Mouse (Mus musculus) megakaryocyte-erythroid progenitor cell, adult 5-6 weeks (primary cell): ENCODE results near the gene Itgal. TPM values are rescaled to one million over a fixed set of nuclear protein-coding genes. Genes with fewer than 3 reads are reported as not detected.
"Not testable (repeated sequence)": the region's sequence is repeated elsewhere in the genome, so short reads cannot be mapped to it uniquely, and the experiment has no call there.

Source experiments
- ATAC-seq: replicated peaks from 2 replicates; pipeline ENCODE4 v1.8.0; 2016; ENCODE audit warnings: mild to moderate bottlenecking, inconsistent platforms; ENCODE audit not compliant: severe bottlenecking, poor library complexity, low FRiP score, low TSS enrichment
- total RNA-seq, 2 experiments: library from RNA; stranded (forward) in 1 of 2; stranded (reverse) in 1 of 2; fragments of 200-1000, 215-1000 nt in 1 of 2; fragments of >200 nt in 1 of 2; fragmentation: Nextera tagmentation in 1 of 2; gene quantifications; 2 replicates each; pipeline ENCODE4 v1.2.3; 2014 to 2017

Gene Itgal
- total RNA-seq, 2 experiments from 2014 or later = 4.6 to 5.5 TPM

DNA sequence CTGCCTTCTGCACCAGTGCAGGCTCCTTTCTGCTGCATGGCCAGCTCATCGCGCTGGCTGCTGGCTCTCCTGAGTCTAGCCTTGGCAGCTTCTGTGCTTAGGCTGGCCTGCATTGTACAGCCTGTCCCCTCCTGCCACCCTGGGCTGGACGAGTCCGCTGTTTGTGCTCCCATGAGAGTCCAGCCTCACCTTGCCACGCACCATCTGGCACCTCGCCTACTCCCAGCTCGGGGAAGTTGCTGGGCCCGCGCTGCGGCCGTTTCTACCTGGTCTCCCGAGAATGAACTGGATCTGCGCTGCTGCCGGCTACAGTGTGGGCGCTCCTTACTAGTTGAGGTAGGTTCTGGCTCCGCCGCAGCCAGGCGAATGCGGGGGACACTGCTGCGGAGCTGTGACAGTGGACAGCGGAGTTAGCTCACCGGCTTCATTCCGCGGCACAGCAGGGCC is 67.4 kb downstream of the Itgal start:
- peak; percentile 32; the same call in 1 of the 2 replicates for ATAC-seq

- no peak for ATAC-seq
Observed at GRCm38 (mm10) chr7:127364166-127364565, 68.1 kb downstream of the Itgal start.

GRCm38 (mm10) chr7:127366249-127366648 is 70.2 kb downstream of the Itgal start:
- no peak for ATAC-seq

DNA sequence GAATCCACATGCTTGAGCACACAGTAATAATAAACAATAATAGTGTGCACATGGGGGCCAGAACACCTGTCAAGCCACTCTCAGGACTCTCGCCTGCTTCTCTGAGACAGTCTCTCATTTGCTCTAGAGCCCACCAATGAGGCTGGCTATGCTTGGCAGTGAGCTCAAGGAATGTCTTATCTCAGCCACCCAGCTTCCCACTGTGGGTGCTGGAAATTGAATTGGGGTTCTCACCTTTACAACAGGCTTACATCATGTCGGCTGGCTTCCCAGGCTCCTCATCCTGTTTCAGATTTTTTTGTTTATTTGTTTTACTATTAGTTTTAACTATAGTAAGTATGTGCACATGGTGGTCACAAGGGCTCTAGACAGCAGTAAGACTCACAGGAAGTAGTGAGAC is 75.2 kb downstream of the Itgal start:
- no peak for ATAC-seq

GRCm38 (mm10) chr7:127371870-127372269 is 75.8 kb downstream of the Itgal start:
- ATAC-seq = not testable (repeated sequence)

DNA sequence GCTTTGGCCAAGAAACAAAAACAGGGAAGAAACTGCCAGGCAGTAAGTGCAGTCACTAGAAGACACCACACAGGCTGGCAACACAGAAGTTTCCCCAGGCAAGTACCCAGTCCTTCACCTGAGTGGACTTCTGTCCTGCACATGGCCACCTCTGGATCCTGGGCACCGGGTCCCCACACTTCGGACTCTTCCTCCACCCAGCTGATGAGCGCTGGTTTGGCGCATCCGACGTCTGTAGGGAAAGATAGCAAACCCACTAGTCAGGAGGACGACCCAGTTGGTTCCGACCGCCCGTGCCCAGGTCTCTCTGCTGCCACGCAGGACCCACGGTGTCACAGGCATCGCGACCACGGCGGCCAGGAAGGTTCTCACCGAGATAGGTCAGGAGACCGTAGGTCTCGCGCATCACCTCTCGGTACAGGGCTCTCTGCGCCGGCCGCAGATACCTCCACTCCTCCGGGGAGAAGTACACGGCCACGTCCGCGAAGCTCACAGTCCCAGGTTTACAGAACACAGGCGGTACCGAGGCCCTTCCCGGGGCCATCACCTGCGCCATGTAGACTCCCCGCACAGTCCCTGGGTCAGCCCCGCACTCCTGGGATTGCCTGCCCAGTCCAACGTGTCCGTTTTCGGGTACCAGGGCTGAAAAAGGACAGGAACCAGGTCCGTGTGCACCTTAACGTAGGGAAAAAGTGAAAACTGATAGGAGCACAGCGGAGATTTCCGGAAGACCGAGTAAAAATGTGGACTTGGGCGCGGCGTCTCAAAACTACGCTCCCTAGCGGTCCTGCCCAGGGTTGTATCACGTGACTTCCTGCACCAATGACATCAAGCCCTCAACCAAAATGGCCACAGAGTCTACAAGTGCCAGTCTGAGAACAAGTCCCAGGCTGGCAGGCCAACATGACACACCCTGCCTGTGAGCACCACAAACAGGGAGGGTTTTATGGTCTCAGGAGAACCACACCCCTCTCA is 79.5 kb downstream of the Itgal start, which contains the start of gene Zfp747:
Zfp747 (minus strand) TSS at position 780 of the 975 bp plus-strand sequence.
- ATAC-seq = peak; percentile 95

DNA sequence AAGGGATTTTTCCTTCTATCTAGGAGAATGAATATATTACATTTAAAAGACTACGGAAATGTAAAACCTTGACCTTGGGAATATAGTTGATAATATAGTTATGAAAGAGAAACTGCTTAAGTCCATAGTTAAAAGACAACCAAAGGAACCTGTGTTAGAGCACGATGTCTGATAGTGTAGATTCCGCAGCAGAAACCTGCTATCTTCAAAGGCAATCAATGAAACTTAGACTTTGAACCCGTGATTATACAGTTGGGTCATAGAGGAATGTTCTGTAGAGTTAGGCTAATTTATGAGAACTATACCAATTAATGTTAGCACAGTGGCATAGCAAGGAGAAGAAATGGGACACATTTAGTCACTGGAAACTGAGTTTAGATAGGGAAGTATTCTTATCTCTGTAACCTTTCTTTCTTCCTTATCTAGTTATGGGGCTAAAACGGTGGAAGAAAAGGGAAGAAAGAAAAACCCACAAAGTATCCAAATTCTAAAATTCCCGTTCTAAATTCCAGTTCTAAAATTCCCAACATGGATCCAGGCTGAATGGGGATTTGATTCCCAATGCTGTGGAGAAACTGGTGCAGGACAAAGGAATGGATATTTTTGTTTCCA is 82.4 kb downstream of the Itgal start:
- ATAC-seq = no peak

Other genes with a start within 250 kb of the Itgal start
- 61.9 and 97.7 TPM in 2 replicates for gene Zg16, start 208.9 kb upstream of the Itgal start, total RNA-seq (2014; fragmentation: Nextera tagmentation)
- gene Zg16, start 208.9 kb upstream of the Itgal start, total RNA-seq (2017) = 27.8 and 47.2 TPM in 2 replicates
- 17.6 and 18.5 TPM in 2 replicates for gene AI467606, start 204.9 kb upstream of the Itgal start, total RNA-seq (2014; fragmentation: Nextera tagmentation)
- 14.2 and 17.9 TPM in 2 replicates for gene AI467606, start 204.9 kb upstream of the Itgal start, total RNA-seq (2017)
- gene Qprt, start 174.0 kb upstream of the Itgal start, total RNA-seq (2014; fragmentation: Nextera tagmentation) = 4.4 and 8.2 TPM in 2 replicates
- gene Qprt, start 174.0 kb upstream of the Itgal start, total RNA-seq (2017) = 1.7 and 5.3 TPM in 2 replicates
- 134 and 142 TPM in 2 replicates for gene Spn, start 158.4 kb upstream of the Itgal start, total RNA-seq (2014; fragmentation: Nextera tagmentation)
- 294 and 351 TPM in 2 replicates for gene Spn, start 158.4 kb upstream of the Itgal start, total RNA-seq (2017)
- 49.6 and 54.8 TPM in 2 replicates for gene Cd2bp2, start 100.2 kb upstream of the Itgal start, total RNA-seq (2014; fragmentation: Nextera tagmentation)
- 51.8 and 63.3 TPM in 2 replicates for gene Cd2bp2, start 100.2 kb upstream of the Itgal start, total RNA-seq (2017)
- 25.5 and 35.8 TPM in 2 replicates for gene Tbc1d10b, start 87.8 kb upstream of the Itgal start, total RNA-seq (2014; fragmentation: Nextera tagmentation)
- 23.9 and 41.0 TPM in 2 replicates for gene Tbc1d10b, start 87.8 kb upstream of the Itgal start, total RNA-seq (2017)
- gene Mylpf, start 87.4 kb upstream of the Itgal start, total RNA-seq (2014; fragmentation: Nextera tagmentation) = 36.1 and 48.6 TPM in 2 replicates
- gene Mylpf, start 87.4 kb upstream of the Itgal start, total RNA-seq (2017) = 22.2 and 30.8 TPM in 2 replicates
- 17.0 and 18.3 TPM in 2 replicates for gene Zfp553, start 63.2 kb upstream of the Itgal start, total RNA-seq (2014; fragmentation: Nextera tagmentation)
- 22.7 and 31.7 TPM in 2 replicates for gene Zfp553, start 63.2 kb upstream of the Itgal start, total RNA-seq (2017)
- 41.3 and 47.7 TPM in 2 replicates for gene Sept1, start 63.1 kb upstream of the Itgal start, total RNA-seq (2014; fragmentation: Nextera tagmentation)
- 24.8 and 25.5 TPM in 2 replicates for gene Sept1, start 63.1 kb upstream of the Itgal start, total RNA-seq (2017)
- 15.1 and 16.6 TPM in 2 replicates for gene Zfp771, start 52.0 kb upstream of the Itgal start, total RNA-seq (2014; fragmentation: Nextera tagmentation)
- 13.6 and 14.1 TPM in 2 replicates for gene Zfp771, start 52.0 kb upstream of the Itgal start, total RNA-seq (2017)
- gene Dctpp1, start 35.6 kb upstream of the Itgal start, total RNA-seq (2014; fragmentation: Nextera tagmentation) = 61.0 and 138 TPM in 2 replicates
- gene Dctpp1, start 35.6 kb upstream of the Itgal start, total RNA-seq (2017) = 44.5 and 48.2 TPM in 2 replicates
- 61.7 and 74.2 TPM in 2 replicates for gene Sephs2, start 22.2 kb upstream of the Itgal start, total RNA-seq (2014; fragmentation: Nextera tagmentation)
- gene Sephs2, start 22.2 kb upstream of the Itgal start, total RNA-seq (2017) = 115 and 130 TPM in 2 replicates
- gene Zfp768, start 49.3 kb downstream of the Itgal start, total RNA-seq (2014; fragmentation: Nextera tagmentation) = 3.5 and 8.4 TPM in 2 replicates
- 3.0 and 4.4 TPM in 2 replicates for gene Zfp768, start 49.3 kb downstream of the Itgal start, total RNA-seq (2017)
- gene Zfp747, start 79.8 kb downstream of the Itgal start, total RNA-seq (2014; fragmentation: Nextera tagmentation) = 7.7 and 8.3 TPM in 2 replicates
- gene Zfp747, start 79.8 kb downstream of the Itgal start, total RNA-seq (2017) = 4.0 and 10.9 TPM in 2 replicates
- gene 9130019O22Rik, start 90.9 kb downstream of the Itgal start, total RNA-seq (2014; fragmentation: Nextera tagmentation) = 2.3 and 4.0 TPM in 2 replicates
- 3.6 and 4.8 TPM in 2 replicates for gene 9130019O22Rik, start 90.9 kb downstream of the Itgal start, total RNA-seq (2017)
- 3.1 and 8.6 TPM in 2 replicates for gene E430018J23Rik, start 97.4 kb downstream of the Itgal start, total RNA-seq (2014; fragmentation: Nextera tagmentation)
- 7.8 TPM in 2 replicates for gene E430018J23Rik, start 97.4 kb downstream of the Itgal start, total RNA-seq (2017)
- gene Zfp764, start 110.6 kb downstream of the Itgal start, total RNA-seq (2014; fragmentation: Nextera tagmentation) = 1.8 and 6.5 TPM in 2 replicates
- 3.7 and 4.2 TPM in 2 replicates for gene Zfp764, start 110.6 kb downstream of the Itgal start, total RNA-seq (2017)
- gene Zfp688, start 125.8 kb downstream of the Itgal start, total RNA-seq (2014; fragmentation: Nextera tagmentation) = 6.9 and 14.9 TPM in 2 replicates
- gene Zfp688, start 125.8 kb downstream of the Itgal start, total RNA-seq (2017) = 6.8 and 11.2 TPM in 2 replicates
- 3.6 and 5.8 TPM in 2 replicates for gene Zfp689, start 152.9 kb downstream of the Itgal start, total RNA-seq (2014; fragmentation: Nextera tagmentation)
- gene Zfp689, start 152.9 kb downstream of the Itgal start, total RNA-seq (2017) = 2.0 and 2.5 TPM in 2 replicates
- gene Prr14, start 163.4 kb downstream of the Itgal start, total RNA-seq (2014; fragmentation: Nextera tagmentation) = 76.2 and 109 TPM in 2 replicates
- gene Prr14, start 163.4 kb downstream of the Itgal start, total RNA-seq (2017) = 33.1 and 34.2 TPM in 2 replicates
- gene Fbrs, start 182.9 kb downstream of the Itgal start, total RNA-seq (2014; fragmentation: Nextera tagmentation) = 86.2 and 111 TPM in 2 replicates
- 11.8 and 17.7 TPM in 2 replicates for gene Fbrs, start 182.9 kb downstream of the Itgal start, total RNA-seq (2017)
- 126 and 170 TPM in 2 replicates for gene Srcap, start 215.7 kb downstream of the Itgal start, total RNA-seq (2014; fragmentation: Nextera tagmentation)
- 21.9 and 22.7 TPM in 2 replicates for gene Srcap, start 215.7 kb downstream of the Itgal start, total RNA-seq (2017)
- 30.3 and 58.3 TPM in 2 replicates for gene Gm42715, start 223.3 kb downstream of the Itgal start, total RNA-seq (2014; fragmentation: Nextera tagmentation)
- 7.4 and 8.8 TPM in 2 replicates for gene Gm42715, start 223.3 kb downstream of the Itgal start, total RNA-seq (2017)